Mouse (Mus musculus): ENCODE data around the gene 2610318N02Rik. TPM values are rescaled to one million over a fixed set of nuclear protein-coding genes. Genes with fewer than 3 reads are reported as not detected.
A peak's percentile ranks its signal among the peaks of the same experiment; 100 is the strongest.

Gene 2610318N02Rik
- total RNA-seq, 2 experiments from 2014 or later = 1.1 to 2.5 TPM

DNA sequence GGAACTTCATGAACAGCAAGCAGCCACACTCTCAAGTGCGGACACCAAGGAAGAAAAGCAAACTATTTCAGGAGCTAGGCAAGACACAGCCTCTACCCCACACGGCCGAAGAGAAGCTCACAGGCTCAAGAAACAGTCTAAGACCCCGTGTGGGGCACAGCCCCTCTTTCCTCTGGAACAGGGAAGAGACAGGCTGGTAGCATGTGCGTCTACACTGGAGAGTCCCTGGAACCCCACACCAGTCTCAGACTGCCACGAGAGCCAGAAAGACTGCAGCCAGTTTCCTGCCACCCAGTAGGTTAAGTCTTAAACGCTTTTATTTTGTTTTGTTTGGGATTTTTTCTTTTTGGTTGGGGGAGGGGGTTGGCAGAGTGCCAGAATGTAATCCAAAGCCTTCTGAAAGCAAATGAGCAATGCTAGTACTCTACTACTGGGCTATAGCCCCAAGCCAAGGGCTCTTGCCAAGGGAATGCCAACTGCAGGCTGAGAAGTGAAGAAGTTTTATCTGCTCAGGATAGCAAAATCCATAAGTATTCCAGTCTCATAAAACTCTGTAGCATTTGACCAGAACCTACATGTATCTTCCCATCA is 22.2 kb downstream of the 2610318N02Rik start:
- no peak overlapping the region for H3K27ac ChIP-seq
- DNase-seq (ENCODE audit: extremely low spot score in 1 of 2, low spot score in 2 of 2) = no peak
- intact Hi-C loops (cut with DNase I) = no loop called here
- H3K4me3 ChIP-seq = no peak overlapping the region
- no peak for TF ChIP-seq CTCF (IDR thresholded peaks at IDR 0.05)

DNA sequence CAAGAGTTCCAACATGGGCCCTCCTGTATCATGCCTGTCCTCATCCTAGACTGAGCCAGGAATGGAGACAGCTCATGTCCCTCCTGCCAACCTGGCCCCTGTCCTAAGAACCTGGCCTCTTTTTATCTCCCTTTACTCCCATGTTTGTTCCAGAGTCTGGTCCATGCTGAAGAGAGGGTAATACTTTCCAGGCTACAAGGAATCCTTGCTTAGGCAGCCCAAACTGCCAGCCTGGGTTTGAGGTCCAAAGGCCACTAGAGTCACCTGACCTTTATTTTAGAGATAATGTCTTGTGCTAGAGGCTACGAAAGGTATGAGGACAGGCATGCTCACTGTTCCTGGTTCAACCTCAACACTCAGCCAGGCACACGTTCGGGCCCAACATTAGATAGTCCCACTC is 28.0 kb downstream of the 2610318N02Rik start:
- no peak for TF ChIP-seq CTCF (IDR thresholded peaks at IDR 0.05)
- DNase-seq (ENCODE audit: extremely low spot score in 1 of 2, low spot score in 2 of 2) = no peak
- intact Hi-C loops (cut with DNase I) = no loop called here
- Histone ChIP-seq H3K4me3 (no peak overlapping the region), H3K27ac (no peak overlapping the region)

DNA sequence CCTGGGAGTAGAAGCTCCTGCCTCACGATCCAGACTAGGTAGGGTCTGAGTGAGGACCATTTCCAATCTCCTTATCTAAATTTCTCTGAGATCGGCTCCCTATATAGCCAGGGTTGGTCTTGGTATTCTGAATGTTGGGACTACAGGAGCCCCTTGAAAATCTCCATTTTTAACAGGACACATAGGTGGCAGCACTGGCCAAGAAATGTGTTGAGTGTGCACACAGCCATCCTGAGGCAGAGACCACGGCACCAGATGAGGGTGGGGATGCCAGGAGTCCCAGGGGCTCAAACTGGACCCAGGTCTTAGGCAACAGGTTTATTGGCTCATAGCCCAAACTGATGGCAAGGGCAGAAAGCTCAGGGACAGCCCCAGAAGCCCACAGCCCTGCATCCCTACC is 36.6 kb downstream of the 2610318N02Rik start:
- TF ChIP-seq CTCF (IDR thresholded peaks at IDR 0.05) = peak; percentile 34
- no peak overlapping the region for H3K4me3 ChIP-seq
- no peak for DNase-seq (ENCODE audit: extremely low spot score in 1 of 2, low spot score in 2 of 2)
- no peak overlapping the region for H3K27ac ChIP-seq
- intact Hi-C loops (cut with DNase I) = no loop called here

DNA sequence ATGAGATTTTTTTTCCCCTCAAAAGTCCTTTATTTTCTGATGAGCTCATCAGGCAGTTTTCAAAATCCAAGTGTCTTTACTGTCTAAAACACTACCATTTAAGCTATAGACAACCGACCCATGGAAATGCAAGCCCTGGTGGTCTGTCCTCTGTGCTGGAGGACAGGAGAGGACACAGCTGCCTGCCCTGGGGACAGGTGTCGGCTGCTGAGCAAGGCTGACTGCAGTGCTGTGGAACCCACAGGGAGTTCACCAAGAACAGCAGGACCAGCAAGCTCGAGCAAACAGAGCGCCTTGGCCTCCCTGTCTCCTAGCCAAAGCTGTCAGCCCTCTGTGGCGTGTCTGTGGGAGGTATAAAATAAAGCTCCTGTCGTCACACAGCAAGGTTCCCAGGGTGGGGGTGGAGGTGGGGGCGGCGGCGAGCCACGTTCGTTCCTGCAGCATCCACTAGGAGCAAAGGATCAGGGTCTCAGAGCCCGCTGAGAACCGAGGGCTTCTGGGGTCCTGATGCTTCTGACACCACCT is 38.2 kb downstream of the 2610318N02Rik start:
- intact Hi-C loops (cut with DNase I) = no loop called here
- peak; percentile 9 for TF ChIP-seq CTCF (IDR thresholded peaks at IDR 0.05)

DNA sequence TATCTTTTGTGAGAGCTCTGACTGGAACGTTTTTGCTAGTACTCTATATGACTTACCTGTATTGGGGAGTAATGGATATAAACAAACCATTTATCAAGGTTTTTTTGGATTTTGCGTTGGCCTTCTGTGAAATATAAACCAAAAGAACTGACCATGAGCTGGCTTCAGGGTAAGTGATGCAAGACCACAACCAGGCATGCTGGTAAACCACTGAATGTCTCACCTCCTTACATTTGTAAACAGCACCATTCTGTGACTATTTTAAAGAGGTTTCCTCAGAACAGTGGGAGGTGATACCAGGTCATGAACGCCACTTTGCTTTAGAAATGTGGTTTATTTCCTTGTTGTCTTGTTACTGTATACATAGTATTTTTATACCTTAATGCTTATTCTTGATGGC is 38.7 kb downstream of the 2610318N02Rik start:
- H3K27ac ChIP-seq = peak overlapping the region; percentile 76; the same call in 1 of the 2 replicates
- no peak for DNase-seq (ENCODE audit: extremely low spot score in 1 of 2, low spot score in 2 of 2)
- intact Hi-C loops (cut with DNase I) = no loop called here
- TF ChIP-seq CTCF (IDR thresholded peaks at IDR 0.05) = no peak
- H3K4me3 ChIP-seq = no peak overlapping the region

More for the DNA sequence above, 38.2 kb downstream of the 2610318N02Rik start:
- Histone ChIP-seq H3K4me3 (no peak overlapping the region), H3K27ac (peak overlapping the region; percentile 76)
- peak; percentile 43 to 44 for DNase-seq (ENCODE audit: extremely low spot score in 1 of 2, low spot score in 2 of 2)

DNA sequence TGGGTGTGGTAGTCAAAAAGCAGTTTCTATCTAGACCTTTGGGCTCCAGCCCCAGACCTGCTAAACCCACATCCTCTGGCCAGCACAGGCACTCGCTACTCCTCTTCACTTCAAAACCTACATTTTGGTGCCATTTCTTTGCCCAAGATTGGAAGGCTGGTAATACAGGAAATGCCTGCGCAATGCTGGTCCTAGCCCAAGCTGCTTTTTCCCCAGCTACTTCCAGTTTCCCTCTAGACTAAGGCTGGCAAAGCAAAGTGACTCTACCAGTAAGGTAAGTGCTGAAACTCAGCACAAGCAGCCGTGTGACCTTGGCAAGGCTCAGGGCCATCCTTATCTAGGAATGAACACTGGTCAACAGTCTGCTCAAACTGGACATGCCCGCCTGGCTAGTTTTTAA is 39.3 kb downstream of the 2610318N02Rik start:
- H3K4me3 ChIP-seq = no peak overlapping the region
- no peak for TF ChIP-seq CTCF (IDR thresholded peaks at IDR 0.05)
- no peak for DNase-seq (ENCODE audit: extremely low spot score in 1 of 2, low spot score in 2 of 2)
- intact Hi-C loops (cut with DNase I) = no loop called here
- H3K27ac ChIP-seq = no peak overlapping the region; the same call in 1 of the 2 replicates

DNA sequence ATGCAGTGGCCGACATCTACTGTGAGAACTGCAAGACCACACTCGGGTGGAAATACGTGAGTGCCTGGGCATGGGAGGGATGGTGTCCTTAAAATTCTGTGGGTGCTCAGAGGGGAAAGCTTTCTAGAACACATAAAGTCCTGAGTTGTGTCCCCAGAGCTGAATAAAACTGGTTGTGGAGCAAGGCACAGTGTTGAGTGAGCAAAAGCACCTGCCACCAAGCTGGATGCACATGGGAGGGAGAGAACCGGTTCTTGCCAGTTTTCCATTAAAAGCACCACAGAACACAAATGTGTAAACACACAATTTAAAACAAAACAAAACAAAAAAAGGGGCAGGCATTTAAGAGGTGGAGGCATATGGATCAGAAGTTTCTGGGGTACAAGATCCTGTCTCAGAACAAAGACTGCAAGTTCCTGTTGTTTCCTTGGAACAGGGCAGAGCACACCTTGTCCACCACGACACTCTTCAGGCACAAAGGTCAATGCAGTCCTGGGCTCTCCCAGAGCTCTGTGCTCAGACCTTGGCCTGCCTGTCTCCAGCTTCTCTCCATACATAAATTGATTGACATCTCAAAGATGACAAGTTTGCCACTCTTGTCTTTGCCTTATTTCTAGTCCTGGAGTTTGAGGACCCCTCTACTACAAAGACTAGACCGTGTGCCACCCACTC is 42.7 kb downstream of the 2610318N02Rik start:
- intact Hi-C loops (cut with DNase I) = no loop called here

DNA sequence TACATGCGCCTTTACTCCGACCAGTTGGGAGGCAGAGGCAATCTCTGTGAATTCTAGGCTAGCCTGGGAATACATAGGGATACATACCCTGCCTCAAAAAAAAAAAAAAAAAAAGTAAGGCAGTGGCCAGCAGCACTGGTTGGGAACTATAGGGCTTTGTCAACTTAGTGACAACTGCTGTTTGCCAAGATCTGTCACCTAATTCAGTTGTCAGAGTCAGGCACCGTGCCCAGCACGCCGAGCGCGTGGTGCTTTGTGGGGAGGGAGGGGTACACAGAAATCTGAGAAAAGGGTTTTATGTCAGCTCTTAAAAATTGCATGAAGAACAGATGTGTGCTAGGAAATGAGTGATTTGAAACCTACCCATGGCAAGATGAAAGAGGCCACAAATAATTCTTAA is 46.9 kb downstream of the 2610318N02Rik start:
- intact Hi-C loops (cut with DNase I) = no loop called here
- no peak overlapping the region for H3K27ac ChIP-seq
- DNase-seq (ENCODE audit: extremely low spot score in 1 of 2, low spot score in 2 of 2) = no peak
- H3K4me3 ChIP-seq = no peak overlapping the region
- no peak for TF ChIP-seq CTCF (IDR thresholded peaks at IDR 0.05)

More for the DNA sequence above, 42.7 kb downstream of the 2610318N02Rik start:
- no peak for DNase-seq (ENCODE audit: extremely low spot score in 1 of 2, low spot score in 2 of 2)
- no peak for TF ChIP-seq CTCF (IDR thresholded peaks at IDR 0.05)
- Histone ChIP-seq H3K27ac (no peak overlapping the region), H3K4me3 (no peak overlapping the region)

DNA sequence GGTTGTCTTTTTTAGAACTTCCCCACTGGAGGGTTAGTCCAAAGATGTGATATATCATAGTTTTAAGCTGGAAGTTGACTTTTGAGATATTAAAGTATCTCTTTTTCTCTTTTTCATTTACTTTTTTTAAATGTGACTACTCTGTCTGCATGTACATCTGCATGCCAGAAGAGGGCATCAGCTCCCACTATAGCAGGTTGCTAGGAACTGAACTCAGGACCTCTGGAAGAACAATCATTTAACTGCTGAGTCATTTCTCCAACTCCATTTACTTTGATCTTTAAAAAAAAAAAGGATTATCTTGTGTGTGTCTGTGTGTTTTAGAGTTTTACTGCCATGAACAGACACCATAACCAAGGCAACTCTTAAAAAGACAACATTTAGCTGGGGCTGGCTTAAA is 48.1 kb downstream of the 2610318N02Rik start:
- intact Hi-C loops (cut with DNase I) = no loop called here

DNA sequence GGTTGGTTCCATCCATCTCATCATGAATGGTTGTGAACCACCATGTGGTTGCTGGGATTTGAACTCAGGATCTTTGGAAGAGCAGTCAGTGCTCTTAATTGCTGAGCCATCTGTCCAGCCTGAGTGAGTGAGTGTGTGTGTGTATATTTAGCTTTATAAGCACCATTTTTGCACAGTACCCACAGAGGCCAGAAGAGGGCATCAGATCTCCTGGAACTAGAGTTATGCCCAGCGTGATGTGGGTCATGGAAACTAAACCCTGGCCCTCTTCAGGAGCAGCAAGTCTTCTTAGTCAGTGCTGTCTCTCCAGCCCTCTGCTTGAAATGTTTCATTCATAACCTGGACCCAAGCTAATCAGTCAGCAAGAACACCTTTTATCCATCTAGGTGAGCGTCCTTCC is 48.7 kb downstream of the 2610318N02Rik start:
- TF ChIP-seq CTCF (IDR thresholded peaks at IDR 0.05) = peak; percentile 13
- H3K27ac ChIP-seq = no peak overlapping the region
- DNase-seq (ENCODE audit: extremely low spot score in 1 of 2, low spot score in 2 of 2) = no peak
- intact Hi-C loops (cut with DNase I) = no loop called here
- H3K4me3 ChIP-seq = no peak overlapping the region

More for the DNA sequence above, 48.1 kb downstream of the 2610318N02Rik start:
- H3K27ac ChIP-seq = no peak overlapping the region
- TF ChIP-seq CTCF (IDR thresholded peaks at IDR 0.05) = peak; percentile 2
- DNase-seq (ENCODE audit: extremely low spot score in 1 of 2, low spot score in 2 of 2) = no peak
- no peak overlapping the region for H3K4me3 ChIP-seq

DNA sequence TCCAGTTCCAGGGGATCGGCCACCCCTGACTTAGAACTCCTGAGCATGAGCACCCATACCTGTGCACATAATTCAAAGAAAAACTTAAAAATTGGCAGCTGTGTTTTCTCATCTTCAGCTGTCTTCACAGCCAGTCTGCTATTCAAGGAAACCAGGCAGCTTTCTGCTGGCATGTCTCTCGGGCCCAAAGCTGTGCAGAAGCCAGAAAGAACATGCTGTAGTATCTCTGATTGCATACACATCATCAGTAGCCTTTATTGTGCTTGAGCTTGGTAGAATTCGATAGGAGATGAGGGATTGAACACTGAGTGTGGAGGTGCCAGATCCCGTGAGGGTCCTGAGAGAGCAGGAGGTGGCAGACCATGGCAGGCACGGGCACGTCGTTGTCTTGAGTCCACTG is 52.0 kb downstream of the 2610318N02Rik start:
- no peak for DNase-seq (ENCODE audit: extremely low spot score in 1 of 2, low spot score in 2 of 2)
- TF ChIP-seq CTCF (IDR thresholded peaks at IDR 0.05) = no peak
- H3K27ac ChIP-seq = no peak overlapping the region

DNA sequence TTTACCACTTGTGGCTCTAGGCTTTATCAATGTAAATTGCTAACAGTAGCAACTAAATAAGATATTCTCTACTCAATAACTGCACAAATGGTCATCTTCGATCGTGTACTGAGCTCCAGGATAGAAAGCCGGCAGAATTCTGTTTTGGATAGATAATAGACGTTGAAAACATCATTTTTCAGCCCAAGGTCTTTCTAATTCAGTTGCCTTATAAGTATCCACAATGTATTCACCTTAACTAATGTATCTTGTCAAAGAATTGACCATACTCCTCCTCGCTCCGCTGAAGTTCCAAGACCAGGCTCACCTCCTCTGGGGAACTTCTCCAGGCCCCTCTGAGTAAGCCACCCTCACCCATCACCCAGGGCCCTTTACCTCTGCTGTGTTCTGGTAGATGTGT is 54.3 kb downstream of the 2610318N02Rik start:
- H3K27ac ChIP-seq = no peak overlapping the region
- no peak for TF ChIP-seq CTCF (IDR thresholded peaks at IDR 0.05)
- intact Hi-C loops (cut with DNase I) = loop anchor here (2.0 to 5.0 kb wide), 3 partner anchors 84 to 207 kb away; partner anchors contain the start of gene Tmem191c
- no peak for DNase-seq (ENCODE audit: extremely low spot score in 1 of 2, low spot score in 2 of 2)
- H3K4me3 ChIP-seq = peak overlapping the region; percentile 71

More for the DNA sequence above, 52.0 kb downstream of the 2610318N02Rik start:
- intact Hi-C loops (cut with DNase I) = loop anchor here (5.0 kb wide), 2 partner anchors 146 to 204 kb away; partner anchors contain the start of gene Tmem191c
- no peak overlapping the region for H3K4me3 ChIP-seq
